Mouse (Mus musculus): ENCODE data around the gene Amd1. TPM values are rescaled to one million over a fixed set of nuclear protein-coding genes. Genes with fewer than 3 reads are reported as not detected.
A peak's percentile ranks its signal among the peaks of the same experiment; 100 is the strongest.

Gene Amd1
- polyA plus RNA-seq (2016; fragmentation: Nextera tagmentation; extraction: Ambion mirVana) = 86.8 and 91.6 TPM in 2 replicates

GRCm38 (mm10) chr10:40302140-40302985 lies at the start of gene Amd1:
TSS of gene Amd1 (minus strand) at chr10:40302186.
- peak; percentile 99 for DNase-seq (ENCODE audit: low spot score)
- H3K27me3 ChIP-seq (replicated peaks; ENCODE audit: low read depth, poor library complexity, severe bottlenecking) = no peaks in the 10 kb centered on the region
- peak within 1 kb of the TSS; percentile 98 for H3K27ac ChIP-seq (replicated peaks)
- WGBS = under 1% methylated on average over 55 of the region's 55 CpGs
- peak within 1 kb of the TSS; percentile 94 for H3K4me3 ChIP-seq
- peaks cover 22% of the 10 kb centered on the region for H3K36me3 ChIP-seq (replicated peaks)
- peaks cover 8% of the 10 kb centered on the region; the same call in 1 of the 2 replicates for H3K9me3 ChIP-seq
- H3K4me1 ChIP-seq = peaks cover 27% of the 10 kb centered on the region

- Histone ChIP-seq H3K4me3 (peak overlapping the region; percentile 92), H3K27ac (replicated peaks) (no peak overlapping the region), H3K36me3 (replicated peaks) (no peaks in the 10 kb centered on the region), H3K27me3 (replicated peaks; ENCODE audit: low read depth, poor library complexity, severe bottlenecking) (no peaks in the 10 kb centered on the region), H3K4me1 (peaks cover 20% of the 10 kb centered on the region), H3K9me3 (no peaks in the 10 kb centered on the region)
- no peak for DNase-seq (ENCODE audit: low spot score)
- 68% methylated on average over 4 of the region's 4 CpGs for WGBS
These were observed 49.2 kb upstream of the Amd1 start for GRCm38 (mm10) chr10:40351156-40351555.

GRCm38 (mm10) chr10:40350245-40350932 lies 48.4 kb upstream of the Amd1 start:
- 53% methylated on average over 12 of the region's 12 CpGs for WGBS
- Histone ChIP-seq H3K9me3 (no peaks in the 10 kb centered on the region), H3K27me3 (replicated peaks; ENCODE audit: low read depth, poor library complexity, severe bottlenecking) (no peaks in the 10 kb centered on the region), H3K4me1 (peaks cover 20% of the 10 kb centered on the region), H3K36me3 (replicated peaks) (no peaks in the 10 kb centered on the region), H3K4me3 (peak overlapping the region; percentile 92), H3K27ac (replicated peaks) (peak overlapping the region; percentile 95)
- no peak for DNase-seq (ENCODE audit: low spot score)

- H3K4me1 ChIP-seq = peaks cover 20% of the 10 kb centered on the region
- H3K36me3 ChIP-seq (replicated peaks) = no peaks in the 10 kb centered on the region
- H3K4me3 ChIP-seq = peak overlapping the region; percentile 92
- H3K9me3 ChIP-seq = no peaks in the 10 kb centered on the region
- H3K27me3 ChIP-seq (replicated peaks; ENCODE audit: low read depth, poor library complexity, severe bottlenecking) = no peaks in the 10 kb centered on the region
- peak overlapping the region; percentile 95 for H3K27ac ChIP-seq (replicated peaks)
- under 1% methylated on average over 62 of the region's 62 CpGs for WGBS
- DNase-seq (ENCODE audit: low spot score) = peak; percentile 85
These were observed 47.7 kb upstream of the Amd1 start for GRCm38 (mm10) chr10:40349631-40350177.

GRCm38 (mm10) chr10:40348566-40349536 lies 46.9 kb upstream of the Amd1 start:
- H3K9me3 ChIP-seq = no peaks in the 10 kb centered on the region
- DNase-seq (ENCODE audit: low spot score) = peak; percentile 97
- WGBS = under 1% methylated on average over 76 of the region's 76 CpGs
- peak overlapping the region; percentile 95 for H3K27ac ChIP-seq (replicated peaks)
- no peaks in the 10 kb centered on the region for H3K27me3 ChIP-seq (replicated peaks; ENCODE audit: low read depth, poor library complexity, severe bottlenecking)
- H3K4me3 ChIP-seq = peak overlapping the region; percentile 92
- H3K36me3 ChIP-seq (replicated peaks) = no peaks in the 10 kb centered on the region
- H3K4me1 ChIP-seq = peaks cover 20% of the 10 kb centered on the region

GRCm38 (mm10) chr10:40347461-40347954 lies 45.5 kb upstream of the Amd1 start:
- DNase-seq (ENCODE audit: low spot score) = no peak
- H3K4me3 ChIP-seq = peak overlapping the region; percentile 92
- WGBS = 74% methylated on average over 9 of the region's 9 CpGs

GRCm38 (mm10) chr10:40346776-40347403 lies 44.9 kb upstream of the Amd1 start:
- H3K4me3 ChIP-seq = no peak overlapping the region
- no peaks in the 10 kb centered on the region for H3K9me3 ChIP-seq
- peaks cover 20% of the 10 kb centered on the region for H3K4me1 ChIP-seq
- no peak for DNase-seq (ENCODE audit: low spot score)
- no peaks in the 10 kb centered on the region for H3K27me3 ChIP-seq (replicated peaks; ENCODE audit: low read depth, poor library complexity, severe bottlenecking)
- WGBS = 82% methylated on average over 3 of the region's 3 CpGs
- H3K27ac ChIP-seq (replicated peaks) = no peak overlapping the region
- no peaks in the 10 kb centered on the region for H3K36me3 ChIP-seq (replicated peaks)

More at GRCm38 (mm10) chr10:40347461-40347954, 45.5 kb upstream of the Amd1 start:
- no peaks in the 10 kb centered on the region for H3K9me3 ChIP-seq
- peaks cover 20% of the 10 kb centered on the region for H3K4me1 ChIP-seq
- no peaks in the 10 kb centered on the region for H3K27me3 ChIP-seq (replicated peaks; ENCODE audit: low read depth, poor library complexity, severe bottlenecking)
- no peaks in the 10 kb centered on the region for H3K36me3 ChIP-seq (replicated peaks)
- peak overlapping the region; percentile 95 for H3K27ac ChIP-seq (replicated peaks)

GRCm38 (mm10) chr10:40342036-40342435 lies 40.0 kb upstream of the Amd1 start:
- no peaks in the 10 kb centered on the region for H3K36me3 ChIP-seq (replicated peaks)
- no peak overlapping the region for H3K4me3 ChIP-seq
- WGBS = 85% methylated on average over 4 of the region's 4 CpGs
- no peak for DNase-seq (ENCODE audit: low spot score)
- H3K9me3 ChIP-seq = peaks cover 2% of the 10 kb centered on the region; the same call in 1 of the 2 replicates
- H3K4me1 ChIP-seq = peaks cover 13% of the 10 kb centered on the region
- H3K27ac ChIP-seq (replicated peaks) = no peak overlapping the region
- H3K27me3 ChIP-seq (replicated peaks; ENCODE audit: low read depth, poor library complexity, severe bottlenecking) = 0 out of 2 replicates have a peak, but pooled peaks cover 5% of the 10 kb centered on the region

GRCm38 (mm10) chr10:40339351-40339964 lies 37.5 kb upstream of the Amd1 start, which contains the start of gene Cdk19:
TSS of gene Cdk19 (plus strand) at chr10:40339564.
- peaks cover 2% of the 10 kb centered on the region; the same call in 1 of the 2 replicates for H3K9me3 ChIP-seq
- no peaks in the 10 kb centered on the region for H3K36me3 ChIP-seq (replicated peaks)
- H3K4me1 ChIP-seq = peaks cover 13% of the 10 kb centered on the region
- WGBS = 42% methylated on average over 13 of the region's 13 CpGs
- H3K4me3 ChIP-seq = peak within 1 kb of the TSS; percentile 18; the same call in 1 of the 2 replicates
- H3K27ac ChIP-seq (replicated peaks) = peak within 1 kb of the TSS; percentile 48; the same call in 1 of the 2 replicates
- 0 out of 2 replicates have a peak, but pooled peaks cover 5% of the 10 kb centered on the region for H3K27me3 ChIP-seq (replicated peaks; ENCODE audit: low read depth, poor library complexity, severe bottlenecking)
- peak; percentile 62 for DNase-seq (ENCODE audit: low spot score)

GRCm38 (mm10) chr10:40332864-40333263 lies 30.9 kb upstream of the Amd1 start:
- H3K9me3 ChIP-seq = 0 out of 2 replicates have a peak, but pooled peaks cover 4% of the 10 kb centered on the region
- H3K4me3 ChIP-seq = no peak overlapping the region
- H3K4me1 ChIP-seq = no peaks in the 10 kb centered on the region
- H3K27ac ChIP-seq (replicated peaks) = no peak overlapping the region
- 67% methylated on average over 6 of the region's 6 CpGs for WGBS
- no peak for DNase-seq (ENCODE audit: low spot score)
- H3K27me3 ChIP-seq (replicated peaks; ENCODE audit: low read depth, poor library complexity, severe bottlenecking) = no peaks in the 10 kb centered on the region
- no peaks in the 10 kb centered on the region for H3K36me3 ChIP-seq (replicated peaks)

- no peak for DNase-seq (ENCODE audit: low spot score)
- 84% methylated on average over 1 of the region's 1 CpGs for whole genome bisulfite sequencing
- no peaks in the 10 kb centered on the region for H3K27me3 ChIP-seq (replicated peaks; ENCODE audit: low read depth, poor library complexity, severe bottlenecking)
- no peaks in the 10 kb centered on the region for H3K36me3 ChIP-seq (replicated peaks)
- 0 out of 2 replicates have a peak, but pooled peaks cover 4% of the 10 kb centered on the region for H3K9me3 ChIP-seq
- H3K4me1 ChIP-seq = no peaks in the 10 kb centered on the region
- no peak overlapping the region for H3K27ac ChIP-seq (replicated peaks)
- H3K4me3 ChIP-seq = no peak overlapping the region
These were observed 28.3 kb upstream of the Amd1 start for GRCm38 (mm10) chr10:40330262-40330661.
